Mouse (Mus musculus) G1E-ER4 (cell line): ENCODE measurements around the gene Arhgap11a. TPM values are rescaled to one million over a fixed set of nuclear protein-coding genes. Genes with fewer than 3 reads are reported as not detected.

Experiments used
- GATA1 ChIP-seq: IDR thresholded peaks from one replicate; pipeline ENCODE4 v1.8.0; 2012; ENCODE audit warnings: low read length, inconsistent platforms
- polyA plus RNA-seq: library from polyadenylated mRNA; stranded (reverse); fragments of >175 nt; gene quantifications from 2 replicates; pipeline ENCODE4 v1.2.3, GENCODE M21; 2012

Gene Arhgap11a
- polyA plus RNA-seq, 1 experiment: 14.2 TPM

DNA sequence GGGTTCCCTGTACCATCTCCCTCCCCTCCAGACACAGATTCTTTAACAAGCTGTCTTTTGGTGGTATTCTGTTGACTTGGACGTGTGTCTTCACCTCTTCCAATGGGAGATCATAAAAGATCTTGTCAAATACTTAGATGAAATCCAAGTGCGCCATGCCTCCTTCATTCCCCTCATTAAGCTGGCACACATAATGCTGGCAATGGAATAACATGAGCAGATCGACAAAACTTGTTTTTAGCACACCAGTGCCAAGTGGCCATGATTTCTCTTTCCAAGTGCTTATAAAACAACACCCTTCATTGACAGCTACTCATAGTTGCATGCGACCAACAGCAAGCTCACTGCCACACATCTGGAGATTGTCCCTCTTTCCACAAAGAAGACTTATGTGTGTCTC is 60.6 kb downstream of the Arhgap11a start:
- no peak for TF ChIP-seq GATA1

DNA sequence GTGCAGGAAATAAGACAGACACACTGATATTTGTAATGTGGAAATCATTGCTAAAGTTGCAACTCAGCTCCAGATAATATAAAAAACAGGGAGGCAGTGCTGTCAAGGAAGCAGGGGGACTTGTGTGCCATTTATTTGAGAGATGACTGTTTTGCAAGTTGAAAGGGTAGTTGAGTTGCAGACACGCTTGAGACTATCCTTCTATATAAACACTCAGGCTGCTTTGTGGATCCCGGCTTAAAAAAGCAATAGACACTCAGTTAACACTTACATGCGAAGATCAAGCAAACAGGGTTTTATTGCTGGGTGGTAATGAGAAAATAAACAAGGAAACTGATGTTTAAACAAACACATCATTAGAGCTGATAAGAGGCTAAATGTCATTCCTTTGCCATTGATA is 63.6 kb downstream of the Arhgap11a start:
- no peak for TF ChIP-seq GATA1

DNA sequence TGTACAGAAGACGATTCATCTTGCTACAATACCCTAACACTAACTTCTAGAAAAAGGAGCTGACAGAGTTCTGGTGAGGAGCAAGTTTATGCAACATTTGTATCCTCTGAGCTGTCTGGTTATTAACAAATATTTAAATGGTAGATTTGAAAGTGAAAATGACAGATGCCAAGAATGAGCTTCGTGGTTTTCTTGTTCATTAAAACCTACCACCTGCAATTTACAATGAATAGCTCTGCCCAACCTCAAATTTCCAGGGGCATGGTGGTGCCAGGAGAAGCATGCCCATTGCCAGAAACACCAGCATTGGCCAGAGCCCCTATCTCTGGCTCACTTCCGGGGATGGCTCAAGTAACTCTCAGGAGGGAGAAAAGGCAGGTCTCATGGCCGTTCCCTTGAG is 66.9 kb downstream of the Arhgap11a start:
- TF ChIP-seq GATA1: no peak

Other genes starting within 250 kb of the Arhgap11a start
- not detected in 2 replicates for gene Grem1, start 90.0 kb downstream of the Arhgap11a start, polyA plus RNA-seq
- gene Scg5, start 19.5 kb downstream of the Arhgap11a start, polyA plus RNA-seq: not detected in 2 replicates
- not detected in 2 replicates for gene Gjd2, start 165.0 kb upstream of the Arhgap11a start, polyA plus RNA-seq
- not detected in 2 replicates for gene Actc1, start 204.9 kb upstream of the Arhgap11a start, polyA plus RNA-seq